Mouse (Mus musculus) urinary bladder, postnatal 36 days (tissue): ENCODE measurements around the gene Rab3gap2.

Source experiments
- DNase-seq, 2 experiments: peaks; one replicate each; pipeline ENCODE4 v3.0.0; 2022; ENCODE audit warnings: low spot score in 2 of 2, mixed read lengths in 1 of 2

Rab3gap2 gene

GRCm38 (mm10) chr1:185331983-185332430 is 128.1 kb downstream of the Rab3gap2 start, which contains the start of gene Bpnt1:
TSS of gene Bpnt1 (plus strand) at chr1:185332149.
- DNase-seq: peak; percentile 84 to 89

GRCm38 (mm10) chr1:185333651-185334050 is 129.7 kb downstream of the Rab3gap2 start:
- DNase-seq: no peak

DNA sequence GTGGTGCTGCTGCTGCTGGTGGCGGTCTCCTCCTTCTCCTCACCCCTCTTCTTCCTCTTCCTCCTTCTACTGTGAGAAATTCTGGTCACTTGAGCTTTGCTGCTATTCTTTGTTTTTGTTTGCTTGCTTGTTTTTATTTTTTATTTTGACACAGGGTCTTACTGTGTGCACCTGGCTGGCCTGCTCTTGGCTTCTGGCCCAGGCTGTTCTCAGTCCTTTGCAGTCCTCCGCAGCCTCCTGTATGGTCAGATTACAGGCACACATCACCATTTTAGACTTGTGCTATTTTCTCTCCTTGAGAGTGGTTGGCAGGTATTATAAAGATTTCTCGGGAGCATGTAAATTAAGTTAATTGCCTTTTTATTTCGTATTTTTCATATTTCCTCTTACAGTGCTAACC is 130.2 kb downstream of the Rab3gap2 start:
- no peak for DNase-seq

- DNase-seq: no peak
Observed at GRCm38 (mm10) chr1:185335231-185335765, 131.4 kb downstream of the Rab3gap2 start.
